Mouse (Mus musculus): ENCODE measurements at regions not wholly inside any gene's neighbourhood (a gene's known extent, or its start where the extent isn't known, plus 50 kb on each side); places are given as distances from the start of the nearest gene placed in this dataset.

- Histone ChIP-seq H3K36me3 (no peaks in the 10 kb centered on the region), H3K9ac (no peak overlapping the region), H3K4me3 (no peak overlapping the region), H3K4me2 (no peak overlapping the region), H3K4me1 (replicated peaks) (no peaks in the 10 kb centered on the region), H3K9me3 (no peaks in the 10 kb centered on the region), H3K27me3 (no peaks in the 10 kb centered on the region), H3K27ac (no peak overlapping the region)
- ATAC-seq (ENCODE audit: low FRiP score) = no peak
- 83% methylated on average over 5 of the region's 5 CpGs for whole genome bisulfite sequencing
Observed at GRCm38 (mm10) chr12:90876230-90877005, 138.2 kb upstream of the Dio2 start.

GRCm38 (mm10) chr12:90874840-90875239 lies 136.6 kb upstream of the Dio2 start:
- no peak for ATAC-seq (ENCODE audit: low FRiP score)
- Histone ChIP-seq H3K36me3 (no peaks in the 10 kb centered on the region), H3K9me3 (no peaks in the 10 kb centered on the region), H3K27me3 (no peaks in the 10 kb centered on the region), H3K9ac (no peak overlapping the region), H3K4me2 (no peak overlapping the region), H3K4me1 (replicated peaks) (no peaks in the 10 kb centered on the region), H3K4me3 (no peak overlapping the region), H3K27ac (no peak overlapping the region)
- WGBS = 92% methylated on average over 3 of the region's 3 CpGs

- Histone ChIP-seq H3K9ac (no peak overlapping the region), H3K4me3 (no peak overlapping the region), H3K36me3 (no peaks in the 10 kb centered on the region), H3K9me3 (no peaks in the 10 kb centered on the region), H3K4me1 (replicated peaks) (no peaks in the 10 kb centered on the region), H3K27me3 (no peaks in the 10 kb centered on the region), H3K27ac (no peak overlapping the region), H3K4me2 (no peak overlapping the region)
- WGBS = 96% methylated on average over 3 of the region's 3 CpGs
- ATAC-seq (ENCODE audit: low FRiP score) = no peak
Observed at GRCm38 (mm10) chr12:90873959-90874358, 135.7 kb upstream of the Dio2 start.

GRCm38 (mm10) chr12:90866597-90866996 lies 128.4 kb upstream of the Dio2 start:
- no peak overlapping the region for H3K27ac ChIP-seq
- H3K4me2 ChIP-seq = no peak overlapping the region
- no peaks in the 10 kb centered on the region for H3K9me3 ChIP-seq
- H3K4me3 ChIP-seq = no peak overlapping the region
- 91% methylated on average over 4 of the region's 4 CpGs for WGBS
- no peaks in the 10 kb centered on the region for H3K4me1 ChIP-seq (replicated peaks)
- H3K36me3 ChIP-seq = no peaks in the 10 kb centered on the region
- no peak for ATAC-seq (ENCODE audit: low FRiP score)
- no peak overlapping the region for H3K9ac ChIP-seq
- H3K27me3 ChIP-seq = no peaks in the 10 kb centered on the region

GRCm38 (mm10) chr12:90862632-90863031 lies 124.4 kb upstream of the Dio2 start:
- Histone ChIP-seq H3K4me2 (no peak overlapping the region), H3K27me3 (no peaks in the 10 kb centered on the region), H3K9me3 (no peaks in the 10 kb centered on the region), H3K36me3 (no peaks in the 10 kb centered on the region), H3K27ac (no peak overlapping the region), H3K4me3 (no peak overlapping the region), H3K9ac (no peak overlapping the region), H3K4me1 (replicated peaks) (no peaks in the 10 kb centered on the region)
- ATAC-seq (ENCODE audit: low FRiP score) = no peak
- 93% methylated on average over 3 of the region's 3 CpGs for WGBS

- no peaks in the 10 kb centered on the region for H3K4me1 ChIP-seq (replicated peaks)
- H3K4me2 ChIP-seq = no peak overlapping the region
- 57% methylated on average over 3 of the region's 3 CpGs for WGBS
- ATAC-seq (ENCODE audit: low FRiP score) = no peak
- H3K9me3 ChIP-seq = no peaks in the 10 kb centered on the region
- H3K27ac ChIP-seq = no peak overlapping the region
- H3K36me3 ChIP-seq = no peaks in the 10 kb centered on the region
- H3K9ac ChIP-seq = no peak overlapping the region
- no peaks in the 10 kb centered on the region for H3K27me3 ChIP-seq
- no peak overlapping the region for H3K4me3 ChIP-seq
Observed at GRCm38 (mm10) chr12:90857746-90858145, 119.5 kb upstream of the Dio2 start.

GRCm38 (mm10) chr12:90810666-90811065 lies 72.4 kb upstream of the Dio2 start:
- no peaks in the 10 kb centered on the region for H3K36me3 ChIP-seq
- H3K4me1 ChIP-seq (replicated peaks) = no peaks in the 10 kb centered on the region
- H3K27me3 ChIP-seq = no peaks in the 10 kb centered on the region
- no peaks in the 10 kb centered on the region for H3K9me3 ChIP-seq
- WGBS = 65% methylated on average over 6 of the region's 6 CpGs
- no peak overlapping the region for H3K27ac ChIP-seq
- H3K9ac ChIP-seq = no peak overlapping the region
- H3K4me2 ChIP-seq = no peak overlapping the region
- no peak for ATAC-seq (ENCODE audit: low FRiP score)
- H3K4me3 ChIP-seq = no peak overlapping the region

GRCm38 (mm10) chr12:90790562-90790961 lies 52.3 kb upstream of the Dio2 start:
- Histone ChIP-seq H3K4me3 (no peak overlapping the region), H3K36me3 (no peaks in the 10 kb centered on the region)
- WGBS = 98% methylated on average over 2 of the region's 2 CpGs

More at GRCm38 (mm10) chr12:90790562-90790961, 52.3 kb upstream of the Dio2 start:
- Histone ChIP-seq H3K4me1 (replicated peaks) (no peaks in the 10 kb centered on the region), H3K9me3 (no peaks in the 10 kb centered on the region), H3K27ac (no peak overlapping the region), H3K4me2 (no peak overlapping the region), H3K9ac (no peak overlapping the region), H3K27me3 (no peaks in the 10 kb centered on the region)
- no peak for ATAC-seq (ENCODE audit: low FRiP score)
